Mouse (Mus musculus): Measurements from ENCODE around the gene Bpifb2.

DNA sequence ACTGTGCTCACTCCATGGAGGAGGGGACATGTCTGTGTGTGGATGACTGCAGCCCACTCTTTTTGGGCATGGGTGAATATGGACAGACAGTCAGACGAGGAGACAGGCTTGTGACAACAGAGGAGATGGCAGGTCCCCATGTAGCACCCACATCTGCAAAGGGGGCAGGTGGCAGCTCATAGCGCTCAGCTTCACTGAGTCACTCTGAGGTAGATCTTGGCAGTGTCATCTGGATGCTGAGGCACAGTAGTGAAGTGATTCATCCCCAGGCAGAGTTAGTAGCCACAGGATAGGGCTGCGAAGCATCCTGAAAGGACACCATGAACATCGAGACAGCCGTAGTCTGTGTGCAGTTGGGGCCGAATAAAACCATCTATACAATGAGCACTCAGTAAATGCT, 46.4 kb downstream of the Bpifb2 start:
- TF ChIP-seq CTCF (conservative IDR thresholded peaks at IDR 0.05; ENCODE audit: insufficient read depth, insufficient read length, low read depth, low read length) (no peak), POLR2A (IDR thresholded peaks at IDR 0.05; ENCODE audit: low read depth, low read length) (no peak)
